ENCODE assay signal across 8 mouse cellular contexts in the genomic region with DNA sequence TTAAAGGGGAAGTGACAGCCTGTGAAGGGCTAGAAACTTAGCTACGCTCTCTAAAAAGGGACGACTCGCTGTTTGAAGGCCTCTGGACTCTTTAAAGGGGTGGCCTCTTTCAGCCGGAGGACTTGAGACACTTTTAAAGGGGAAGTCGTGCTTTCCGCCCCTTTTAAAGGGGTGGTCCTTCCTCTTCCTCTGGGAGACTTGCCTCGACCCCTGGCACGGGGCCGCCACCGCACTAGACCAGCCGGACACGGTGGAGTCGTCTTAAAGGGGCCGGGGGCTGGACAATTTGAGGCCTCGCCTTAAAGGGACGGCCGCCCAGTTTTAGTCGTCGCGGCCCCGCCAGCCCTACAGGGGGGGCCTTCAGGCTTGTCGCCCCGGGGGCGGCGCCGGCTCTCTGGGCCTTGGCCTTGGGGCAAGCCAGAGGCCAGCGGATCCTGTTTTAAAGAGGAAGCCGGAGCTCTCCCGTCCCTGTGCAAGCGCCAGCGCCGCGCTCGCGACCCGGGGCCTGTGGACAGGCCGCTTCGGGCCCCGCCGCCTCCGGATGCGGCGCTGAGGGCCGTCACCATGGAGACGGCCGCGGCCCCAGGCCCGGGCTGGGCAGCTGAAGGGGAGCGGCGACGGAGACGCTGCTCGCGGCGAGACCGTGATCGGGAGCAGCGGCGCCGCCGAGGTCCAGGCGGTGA. TPM values are rescaled to one million over a fixed set of nuclear protein-coding genes. Genes with fewer than 3 reads are reported as not detected.
DNase-seq lines count a peak whose midpoint lies in the region; ATAC-seq and TF ChIP-seq lines count a peak whose summit lies in the region.

A gene (plus strand): TSS at position 565 of the 683 bp plus-strand sequence.

- TF ChIP-seq POLR2A in bone marrow, adult 2 months (IDR thresholded peaks at IDR 0.05; ENCODE audit: borderline replicate concordance, control insufficient read depth, low read depth, low read length) = peak; percentile 45; the same call in 1 of the 2 replicates
- peak; percentile 65; the same call in 1 of the 2 replicates for TF ChIP-seq POLR2A in embryonic fibroblast, embryonic 13.5 days (IDR thresholded peaks at IDR 0.05; ENCODE audit: low read depth, low read length)

- H3K4me2 ChIP-seq in limb, embryonic 12.5 days = peak within 1 kb of the TSS; percentile 98
- peak within 1 kb of the TSS; percentile 98 for H3K4me2 ChIP-seq in midbrain, embryonic 14.5 days (ENCODE audit: low read length)

- H3K9me3 ChIP-seq in limb, embryonic 12.5 days = no peaks in the 10 kb centered on the region
- H3K9me3 ChIP-seq in midbrain, embryonic 14.5 days (ENCODE audit: control insufficient read depth, low read length) = no peaks in the 10 kb centered on the region

- peak within 1 kb of the TSS; percentile 66 for H3K4me3 ChIP-seq in bone marrow, adult 2 months (replicated peaks; ENCODE audit: control insufficient read depth, low read depth, low read length)
- H3K4me3 ChIP-seq in embryonic fibroblast, embryonic 13.5 days (ENCODE audit: insufficient read depth, low read length) = peak within 1 kb of the TSS; percentile 54
- H3K4me3 ChIP-seq in limb, embryonic 12.5 days (replicated peaks) = peak within 1 kb of the TSS; percentile 99
- H3K4me3 ChIP-seq in midbrain, embryonic 14.5 days (replicated peaks; ENCODE audit: low read depth, low read length) = peak within 1 kb of the TSS; percentile 94

- H3K36me3 ChIP-seq in limb, embryonic 12.5 days = peaks cover 68% of the 10 kb centered on the region
- H3K36me3 ChIP-seq in midbrain, embryonic 14.5 days (ENCODE audit: control insufficient read depth, insufficient read depth, low read length) = peaks cover 66% of the 10 kb centered on the region

- H3K4me1 ChIP-seq in bone marrow, adult 2 months (ENCODE audit: control insufficient read depth, insufficient read depth, low read length) = no peaks in the 10 kb centered on the region; the same call in 1 of the 2 replicates
- H3K4me1 ChIP-seq in embryonic fibroblast, embryonic 13.5 days (ENCODE audit: control insufficient read depth, insufficient read depth, low read length) = peaks cover 9% of the 10 kb centered on the region
- peaks cover 22% of the 10 kb centered on the region for H3K4me1 ChIP-seq in limb, embryonic 12.5 days (replicated peaks)
- peaks cover 25% of the 10 kb centered on the region for H3K4me1 ChIP-seq in midbrain, embryonic 14.5 days (ENCODE audit: control insufficient read depth, insufficient read depth, low read length)

- peak; percentile 78 for ATAC-seq in limb, embryonic 12.5 days (ENCODE audit: insufficient number of reproducible peaks, insufficient read depth, low FRiP score, low TSS enrichment, low read depth)
- ATAC-seq in midbrain, embryonic 14.5 days (ENCODE audit: low FRiP score, low TSS enrichment) = peak; percentile 84

- no peak for TF ChIP-seq CTCF in bone marrow, adult 2 months (IDR thresholded peaks at IDR 0.05; ENCODE audit: control insufficient read depth, insufficient read depth, low read length)
- TF ChIP-seq CTCF in embryonic fibroblast, embryonic 13.5 days (IDR thresholded peaks at IDR 0.05; ENCODE audit: borderline replicate concordance, insufficient read depth, low read length) = no peak

- under 1% methylated on average over 62 of the region's 62 CpGs for WGBS in bone marrow, adult 2 months
- WGBS in limb, embryonic 12.5 days = under 1% methylated on average over 59 of the region's 62 CpGs
- WGBS in midbrain, embryonic 14.5 days = under 1% methylated on average over 62 of the region's 62 CpGs

- peak within 1 kb of the TSS; percentile 96 for H3K9ac ChIP-seq in limb, embryonic 12.5 days (replicated peaks)
- peak within 1 kb of the TSS; percentile 94 for H3K9ac ChIP-seq in midbrain, embryonic 14.5 days (replicated peaks; ENCODE audit: low read length)

- H3K27me3 ChIP-seq in limb, embryonic 12.5 days = no peaks in the 10 kb centered on the region
- no peaks in the 10 kb centered on the region for H3K27me3 ChIP-seq in midbrain, embryonic 14.5 days (ENCODE audit: control insufficient read depth, insufficient read depth, low read length)

- H3K27ac ChIP-seq in bone marrow, adult 2 months (ENCODE audit: control insufficient read depth, insufficient read depth, low read depth, low read length, poor library complexity) = peak within 1 kb of the TSS; percentile 91
- peak within 1 kb of the TSS; percentile 93 for H3K27ac ChIP-seq in embryonic fibroblast, embryonic 13.5 days (ENCODE audit: insufficient read depth, low read length)
- H3K27ac ChIP-seq in limb, embryonic 12.5 days = peak within 1 kb of the TSS; percentile 95
- peak within 1 kb of the TSS; percentile 89 for H3K27ac ChIP-seq in midbrain, embryonic 14.5 days (replicated peaks; ENCODE audit: low read depth, low read length)

- DNase-seq in 3134 (ENCODE audit: extremely low read depth, insufficient read length, low spot score) = peak; percentile 91
- DNase-seq in heart, adult 8-10 months (ENCODE audit: low spot score) = peak; percentile 99
- peak; percentile 97 to 98 for DNase-seq in kidney, adult 8-10 months
- DNase-seq in midbrain, embryonic 14.5 days = peak; percentile 97
- peak; percentile 83 to 90 for DNase-seq in spleen, postnatal 4 days (ENCODE audit: low spot score in 2 of 2)

RNA-seq across cellular contexts. Expression of the gene that starts here (rescaled TPM):
- polyA plus RNA-seq in bone marrow, adult 2 months (2011; ENCODE audit: insufficient read depth, insufficient read length, low replicate concordance, missing spikeins) = 44.9 and 98.7 TPM in 2 replicates
- polyA plus RNA-seq in embryonic fibroblast, embryonic 13.5 days (2011; ENCODE audit: insufficient read length, low read depth, missing spikeins) = 54.2 and 58.1 TPM in 2 replicates
- total RNA-seq in heart, adult 8-10 months (2022) = 10 to 100 TPM; 27.5 to 36.1 (median 30.5) TPM
- 11.7 and 13.0 TPM in 2 replicates for polyA plus RNA-seq in limb, embryonic 12.5 days (2016; fragmentation: Nextera tagmentation; extraction: Ambion mirVana)
- 14.9 and 17.8 TPM in 2 replicates for polyA plus RNA-seq in midbrain, embryonic 14.5 days (2014; fragmentation: Nextera tagmentation; extraction: Ambion mirVana)

Comparison
In these comparisons a context has a peak if more than half of its experiments do, and no peak if none do; other contexts are left out.
1. Peak in every context shown above with its lines: DNase-seq, ATAC-seq, H3K4me3 ChIP-seq and H3K27ac ChIP-seq.